Mouse (Mus musculus): Measurements from ENCODE around the gene Gsta2. TPM values are rescaled to one million over a fixed set of nuclear protein-coding genes. Genes with fewer than 3 reads are reported as not detected.

Gene Gsta2
- 0.57 and 0.98 TPM in 2 replicates for polyA plus RNA-seq (2012; rRNA removed; ENCODE audit: low replicate concordance)

DNA sequence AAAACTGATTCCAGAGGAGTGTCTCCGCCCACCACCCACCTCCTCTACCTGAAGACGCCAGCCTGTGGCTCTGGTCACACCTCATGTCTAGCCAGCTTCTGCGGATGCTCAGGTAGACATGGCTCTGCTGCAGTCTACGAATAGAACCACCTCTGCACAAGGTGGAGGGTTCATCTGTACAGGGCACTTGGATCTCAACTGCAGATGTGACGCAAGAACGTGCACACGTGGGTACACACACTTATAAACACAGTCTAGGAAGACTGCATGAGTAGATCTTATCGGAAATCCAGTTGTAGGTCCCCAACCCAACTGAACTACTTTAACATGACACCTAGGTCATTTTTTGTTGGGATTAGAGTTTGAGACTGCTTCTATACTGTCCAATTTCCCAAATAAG is at the start of gene Gsta2:
TSS of gene Gsta2 (minus strand) at position 178 of the 400 bp plus-strand sequence.

DNA sequence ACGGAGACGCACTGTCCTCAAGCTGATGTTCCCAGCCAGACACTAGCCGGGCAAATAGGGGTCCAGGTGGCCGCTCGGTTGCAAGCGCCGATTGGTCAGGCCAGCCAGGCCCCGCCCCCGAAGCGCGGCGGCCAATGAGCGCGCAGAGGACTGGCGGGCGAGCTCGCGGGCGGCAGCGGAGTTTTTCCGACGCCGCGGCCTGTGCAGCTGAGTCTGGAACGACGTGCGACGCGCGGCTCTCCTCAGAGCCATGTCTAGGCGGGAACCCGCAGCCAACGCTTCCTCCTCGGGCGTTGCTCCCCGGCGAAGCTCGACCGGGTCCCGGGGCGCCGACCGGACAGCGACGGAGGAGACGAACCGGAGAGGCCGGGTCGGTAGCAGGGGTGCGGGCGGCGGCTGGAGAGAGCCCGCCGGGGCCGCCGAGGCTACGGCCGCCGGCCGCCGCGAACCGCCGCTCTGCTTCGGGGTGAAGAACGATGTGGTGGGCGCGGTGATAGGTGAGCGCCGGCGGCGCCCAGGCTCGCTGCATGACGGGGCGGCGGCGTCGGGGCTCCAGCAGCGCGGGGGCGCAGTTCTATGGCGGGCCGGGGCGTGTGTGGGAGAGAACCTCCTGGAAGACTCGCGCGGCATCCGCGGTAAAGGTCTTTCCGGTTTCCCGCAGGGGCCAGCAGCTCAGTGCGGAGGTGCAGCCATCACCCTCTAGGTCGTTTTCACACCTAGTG is 40.2 kb upstream of the Gsta2 start, which contains the start of gene Ddx43:
TSS of gene Ddx43 (plus strand) at position 148 of the 722 bp plus-strand sequence.

DNA sequence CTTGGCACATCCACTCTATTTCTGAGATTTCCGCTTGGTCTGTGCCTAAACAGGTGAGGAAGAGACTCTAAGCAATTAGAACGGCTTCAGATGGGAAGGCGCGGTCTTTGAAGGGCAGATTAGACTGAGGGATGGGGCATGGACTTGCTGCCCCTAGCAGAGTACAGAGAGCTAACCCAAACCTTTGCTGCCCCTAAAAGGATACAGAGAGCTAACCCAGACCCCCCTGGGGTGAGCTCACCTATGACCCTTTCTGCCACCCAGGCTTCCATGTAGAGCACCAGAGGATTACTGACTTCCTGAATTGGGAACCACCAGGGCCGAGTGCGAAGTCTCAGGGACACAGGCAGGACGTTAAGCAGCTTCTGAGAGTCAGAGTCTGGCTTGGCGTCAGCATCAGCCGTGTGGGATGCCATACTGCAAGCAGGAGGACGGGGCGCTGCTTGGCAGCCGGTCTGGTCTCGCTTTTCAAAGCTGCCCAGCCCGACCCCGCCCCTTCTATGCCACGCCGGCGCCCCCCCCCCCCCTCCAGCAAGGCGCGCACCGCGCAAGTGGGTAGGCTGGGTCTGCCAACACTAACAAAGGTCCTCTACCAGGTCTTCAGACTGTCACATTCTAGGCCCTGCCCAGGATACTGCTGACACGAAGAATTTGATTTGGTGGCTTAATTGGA is 22.7 kb upstream of the Gsta2 start, which contains the start of gene Ooep:
TSS of gene Ooep (minus strand) at position 613 of the 673 bp plus-strand sequence.

DNA sequence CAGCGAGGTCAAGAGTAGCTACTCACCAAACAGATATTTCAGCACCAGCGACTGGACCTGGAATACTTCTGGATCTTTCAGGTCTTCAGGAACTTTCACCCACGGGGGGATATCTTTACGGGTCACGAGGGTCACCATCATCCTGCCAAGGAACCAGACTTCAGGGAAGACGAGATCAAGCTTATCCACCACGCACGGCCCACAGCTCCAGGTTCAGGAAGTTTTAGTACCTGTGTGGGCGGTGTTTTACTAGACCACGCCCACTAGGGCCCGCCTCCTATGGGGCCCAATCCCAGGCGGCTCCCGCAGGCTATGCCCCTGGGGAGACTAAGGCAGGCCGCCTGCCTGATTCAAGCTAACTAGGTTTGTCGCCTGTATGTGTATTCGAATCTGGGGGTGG is 12.4 kb upstream of the Gsta2 start, which contains the start of gene Dppa5a:
TSS of gene Dppa5a (minus strand) at position 219 of the 400 bp plus-strand sequence.

DNA sequence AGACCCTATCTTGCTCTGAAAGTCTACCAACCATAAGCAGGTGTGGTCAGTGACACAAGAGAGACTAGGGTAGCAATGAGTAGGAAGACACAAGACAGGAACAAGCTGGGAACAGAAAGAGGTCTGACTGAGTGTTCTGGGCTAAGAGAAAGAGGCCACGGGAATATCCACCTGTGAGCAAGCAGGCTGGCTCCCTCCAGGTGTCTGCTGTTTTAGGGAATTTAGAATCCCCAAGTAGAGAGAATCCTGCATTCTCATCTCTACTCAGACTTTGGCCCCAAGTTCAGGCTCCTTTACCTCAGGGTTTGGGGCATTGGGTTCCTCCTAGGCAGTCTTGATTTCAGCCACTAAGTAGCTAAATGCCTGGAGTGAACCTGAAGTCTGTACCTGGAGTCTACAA is 28.3 kb downstream of the Gsta2 start, which contains the start of gene Omt2b:
TSS of gene Omt2b (plus strand) at position 301 of the 400 bp plus-strand sequence.

DNA sequence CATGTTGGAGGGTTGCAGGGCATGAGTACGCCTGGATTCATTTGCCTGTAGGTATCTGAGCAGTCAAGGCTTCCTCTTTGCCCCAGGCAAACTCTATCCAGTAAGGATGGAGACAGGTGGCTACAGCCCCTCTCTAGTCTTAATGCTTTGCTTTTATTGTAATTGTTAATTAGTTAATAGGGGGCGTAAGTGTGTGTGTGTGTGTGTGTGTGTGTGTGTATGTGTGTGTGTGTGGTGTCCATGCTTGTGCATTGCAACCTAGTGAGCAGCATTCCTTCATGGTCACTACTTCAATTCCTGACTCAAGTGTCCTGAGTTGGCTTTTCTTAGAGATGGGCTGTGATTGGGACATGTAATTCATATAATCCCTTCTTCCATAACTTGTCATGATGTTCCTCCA is 40.9 kb downstream of the Gsta2 start, which contains the start of gene Omt2a:
TSS of gene Omt2a (minus strand) at position 101 of the 400 bp plus-strand sequence.

DNA sequence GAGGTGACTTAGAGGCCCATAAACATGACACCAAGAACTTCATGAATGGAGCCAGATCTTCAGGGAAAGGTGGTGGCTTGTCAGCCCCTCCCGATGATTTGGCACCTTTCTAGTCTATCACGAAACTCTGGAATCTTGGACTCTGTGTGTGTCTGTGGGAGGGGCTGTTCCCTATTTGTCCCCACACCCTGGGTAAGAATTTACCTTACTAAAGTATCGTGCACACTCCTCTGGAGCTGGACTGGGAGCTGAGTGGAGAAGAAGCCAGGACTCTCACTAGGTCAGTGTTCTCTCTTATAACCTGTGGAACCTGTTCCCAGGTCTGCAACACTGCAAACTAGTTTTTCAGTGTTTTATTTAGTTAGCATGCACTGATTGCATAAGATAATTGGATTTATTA is 65.9 kb downstream of the Gsta2 start, which contains the start of gene Gm10639:
TSS of gene Gm10639 (plus strand) at position 201 of the 400 bp plus-strand sequence.

Other genes starting within 250 kb of the Gsta2 start
- gene Fbxo9, start 246.7 kb downstream of the Gsta2 start, polyA plus RNA-seq (2012; rRNA removed; ENCODE audit: low replicate concordance): 65.6 and 125 TPM in 2 replicates
- 15.9 and 22.7 TPM in 2 replicates for gene Ick, start 246.6 kb downstream of the Gsta2 start, polyA plus RNA-seq (2012; rRNA removed; ENCODE audit: low replicate concordance)
- 18.4 and 114 TPM in 2 replicates for gene Gsta4, start 173.0 kb downstream of the Gsta2 start, polyA plus RNA-seq (2012; rRNA removed; ENCODE audit: low replicate concordance)
- 52.7 and 378 TPM in 2 replicates for gene Gsta1, start 125.1 kb downstream of the Gsta2 start, polyA plus RNA-seq (2012; rRNA removed; ENCODE audit: low replicate concordance)
- gene Gm3776, start 98.7 kb downstream of the Gsta2 start, polyA plus RNA-seq (2012; rRNA removed; ENCODE audit: low replicate concordance): 5.0 and 68.5 TPM in 2 replicates
- gene Gm10639, start 65.9 kb downstream of the Gsta2 start, polyA plus RNA-seq (2012; rRNA removed; ENCODE audit: low replicate concordance): 1.2 TPM in 1 of 2 replicates, not detected in the other
- gene Omt2a, start 41.0 kb downstream of the Gsta2 start, polyA plus RNA-seq (2012; rRNA removed; ENCODE audit: low replicate concordance): not detected in 2 replicates
- gene Omt2b, start 28.2 kb downstream of the Gsta2 start, polyA plus RNA-seq (2012; rRNA removed; ENCODE audit: low replicate concordance): not detected in 2 replicates
- not detected in 2 replicates for gene Dppa5a, start 12.4 kb upstream of the Gsta2 start, polyA plus RNA-seq (2012; rRNA removed; ENCODE audit: low replicate concordance)
- not detected in 2 replicates for gene Ooep, start 22.9 kb upstream of the Gsta2 start, polyA plus RNA-seq (2012; rRNA removed; ENCODE audit: low replicate concordance)
- 0.06 TPM in 1 of 2 replicates, not detected in the other for gene Ddx43, start 40.0 kb upstream of the Gsta2 start, polyA plus RNA-seq (2012; rRNA removed; ENCODE audit: low replicate concordance)
- 0.31 and 0.82 TPM in 2 replicates for gene Cgas, start 87.4 kb upstream of the Gsta2 start, polyA plus RNA-seq (2012; rRNA removed; ENCODE audit: low replicate concordance)
- gene Mto1, start 92.4 kb upstream of the Gsta2 start, polyA plus RNA-seq (2012; rRNA removed; ENCODE audit: low replicate concordance): 6.1 and 22.4 TPM in 2 replicates
- 0.32 TPM in 1 of 2 replicates, not detected in the other for gene Gm17324, start 93.0 kb upstream of the Gsta2 start, polyA plus RNA-seq (2012; rRNA removed; ENCODE audit: low replicate concordance)
- gene Eef1a1, start 133.4 kb upstream of the Gsta2 start, polyA plus RNA-seq (2012; rRNA removed; ENCODE audit: low replicate concordance): 612 and 875 TPM in 2 replicates
- 4.7 and 5.2 TPM in 2 replicates for gene Slc17a5, start 232.3 kb upstream of the Gsta2 start, polyA plus RNA-seq (2012; rRNA removed; ENCODE audit: low replicate concordance)

Measured in duodenum, adult 2 months (tissue).